Mouse (Mus musculus): ENCODE measurements at regions not wholly inside any gene's neighbourhood (a gene's known extent, or its start where the extent isn't known, plus 50 kb on each side); places are given as distances from the start of the nearest gene placed in this dataset.
A peak's percentile ranks its signal among the peaks of the same experiment; 100 is the strongest.

GRCm38 (mm10) chr4:124149771-124150451 lies 232.1 kb upstream of the 4930535I16Rik start:
- ATAC-seq (ENCODE audit: insufficient read depth, low FRiP score, low TSS enrichment) (peak; percentile 61), DNase-seq (ENCODE audit: low spot score) (peak; percentile 56)
- WGBS, result 5% methylated on average over 16 of the region's 16 CpGs
- no peaks in the 10 kb centered on the region for H3K36me3 ChIP-seq (ENCODE audit: control insufficient read depth, insufficient read depth, low read length)
- H3K4me2 ChIP-seq (ENCODE audit: low read depth), result peak overlapping the region; percentile 35
- no peak overlapping the region for H3K4me3 ChIP-seq (ENCODE audit: low read depth, low read length)
- H3K27ac ChIP-seq (ENCODE audit: low read depth, low read length), result peak overlapping the region; percentile 49; the same call in 1 of the 2 replicates
- peaks cover 10% of the 10 kb centered on the region; the same call in 1 of the 2 replicates for H3K4me1 ChIP-seq (ENCODE audit: control insufficient read depth, insufficient read depth, low read length)
- no peaks in the 10 kb centered on the region for H3K9me3 ChIP-seq (ENCODE audit: control insufficient read depth, low read length)
- no peaks in the 10 kb centered on the region for H3K27me3 ChIP-seq (ENCODE audit: control insufficient read depth, insufficient read depth, low read length)
- H3K9ac ChIP-seq (ENCODE audit: low read length), result peak overlapping the region; percentile 48

- Histone ChIP-seq H3K4me1 (ENCODE audit: control insufficient read depth, insufficient read depth, low read length) (peaks cover 10% of the 10 kb centered on the region; the same call in 1 of the 2 replicates), H3K9me3 (ENCODE audit: control insufficient read depth, low read length) (no peaks in the 10 kb centered on the region), H3K4me2 (ENCODE audit: low read depth) (no peak overlapping the region), H3K27me3 (ENCODE audit: control insufficient read depth, insufficient read depth, low read length) (no peaks in the 10 kb centered on the region), H3K27ac (ENCODE audit: low read depth, low read length) (no peak overlapping the region), H3K36me3 (ENCODE audit: control insufficient read depth, insufficient read depth, low read length) (no peaks in the 10 kb centered on the region), H3K9ac (ENCODE audit: low read length) (no peak overlapping the region), H3K4me3 (ENCODE audit: low read depth, low read length) (no peak overlapping the region)
- no peak for DNase-seq (ENCODE audit: low spot score)
- 84% methylated on average over 3 of the region's 3 CpGs for WGBS
- no peak for ATAC-seq (ENCODE audit: insufficient read depth, low FRiP score, low TSS enrichment)
Observed at GRCm38 (mm10) chr4:124149037-124149436, 231.2 kb upstream of the 4930535I16Rik start.

GRCm38 (mm10) chr4:124147276-124147675 lies 229.5 kb upstream of the 4930535I16Rik start:
- no peaks in the 10 kb centered on the region for H3K27me3 ChIP-seq (ENCODE audit: control insufficient read depth, insufficient read depth, low read length)
- no peaks in the 10 kb centered on the region for H3K36me3 ChIP-seq (ENCODE audit: control insufficient read depth, insufficient read depth, low read length)
- 85% methylated on average over 4 of the region's 4 CpGs for WGBS
- H3K9ac ChIP-seq (ENCODE audit: low read length), result no peak overlapping the region
- H3K9me3 ChIP-seq (ENCODE audit: control insufficient read depth, low read length), result no peaks in the 10 kb centered on the region
- peaks cover 10% of the 10 kb centered on the region; the same call in 1 of the 2 replicates for H3K4me1 ChIP-seq (ENCODE audit: control insufficient read depth, insufficient read depth, low read length)
- H3K27ac ChIP-seq (ENCODE audit: low read depth, low read length), result no peak overlapping the region
- DNase-seq (ENCODE audit: low spot score) (no peak), ATAC-seq (ENCODE audit: insufficient read depth, low FRiP score, low TSS enrichment) (no peak)
- no peak overlapping the region for H3K4me3 ChIP-seq (ENCODE audit: low read depth, low read length)
- no peak overlapping the region for H3K4me2 ChIP-seq (ENCODE audit: low read depth)

GRCm38 (mm10) chr4:124146135-124146534 lies 228.3 kb upstream of the 4930535I16Rik start:
- Histone ChIP-seq H3K4me2 (ENCODE audit: low read depth) (no peak overlapping the region), H3K4me3 (ENCODE audit: low read depth, low read length) (no peak overlapping the region), H3K9ac (ENCODE audit: low read length) (no peak overlapping the region), H3K36me3 (ENCODE audit: control insufficient read depth, insufficient read depth, low read length) (no peaks in the 10 kb centered on the region), H3K9me3 (ENCODE audit: control insufficient read depth, low read length) (no peaks in the 10 kb centered on the region), H3K27ac (ENCODE audit: low read depth, low read length) (no peak overlapping the region), H3K4me1 (ENCODE audit: control insufficient read depth, insufficient read depth, low read length) (peaks cover 10% of the 10 kb centered on the region; the same call in 1 of the 2 replicates), H3K27me3 (ENCODE audit: control insufficient read depth, insufficient read depth, low read length) (no peaks in the 10 kb centered on the region)
- ATAC-seq (ENCODE audit: insufficient read depth, low FRiP score, low TSS enrichment) (no peak), DNase-seq (ENCODE audit: low spot score) (no peak)
- WGBS, result 30% methylated on average over 8 of the region's 8 CpGs

- no peak overlapping the region for H3K9ac ChIP-seq (ENCODE audit: low read length)
- no peaks in the 10 kb centered on the region for H3K9me3 ChIP-seq (ENCODE audit: control insufficient read depth, low read length)
- H3K4me1 ChIP-seq (ENCODE audit: control insufficient read depth, insufficient read depth, low read length), result no peaks in the 10 kb centered on the region
- ATAC-seq (ENCODE audit: insufficient read depth, low FRiP score, low TSS enrichment), result no peak
- H3K27ac ChIP-seq (ENCODE audit: low read depth, low read length), result no peak overlapping the region
- H3K27me3 ChIP-seq (ENCODE audit: control insufficient read depth, insufficient read depth, low read length), result no peaks in the 10 kb centered on the region
- WGBS, result 16% methylated on average over 5 of the region's 5 CpGs
- H3K4me3 ChIP-seq (ENCODE audit: low read depth, low read length), result no peak overlapping the region
- H3K4me2 ChIP-seq (ENCODE audit: low read depth), result no peak overlapping the region
- H3K36me3 ChIP-seq (ENCODE audit: control insufficient read depth, insufficient read depth, low read length), result no peaks in the 10 kb centered on the region
- DNase-seq (ENCODE audit: low spot score), result no peak
Observed at GRCm38 (mm10) chr4:124143630-124144029, 225.8 kb upstream of the 4930535I16Rik start.

GRCm38 (mm10) chr4:124143226-124143625 lies 225.4 kb upstream of the 4930535I16Rik start:
- Histone ChIP-seq H3K4me2 (ENCODE audit: low read depth) (no peak overlapping the region), H3K9ac (ENCODE audit: low read length) (no peak overlapping the region), H3K4me1 (ENCODE audit: control insufficient read depth, insufficient read depth, low read length) (no peaks in the 10 kb centered on the region), H3K27ac (ENCODE audit: low read depth, low read length) (no peak overlapping the region), H3K36me3 (ENCODE audit: control insufficient read depth, insufficient read depth, low read length) (no peaks in the 10 kb centered on the region), H3K4me3 (ENCODE audit: low read depth, low read length) (no peak overlapping the region), H3K27me3 (ENCODE audit: control insufficient read depth, insufficient read depth, low read length) (no peaks in the 10 kb centered on the region), H3K9me3 (ENCODE audit: control insufficient read depth, low read length) (no peaks in the 10 kb centered on the region)
- no peak for ATAC-seq (ENCODE audit: insufficient read depth, low FRiP score, low TSS enrichment)
- 50% methylated on average over 7 of the region's 7 CpGs for WGBS
- no peak for DNase-seq (ENCODE audit: low spot score)

- DNase-seq (ENCODE audit: low spot score) (peak; percentile 86), ATAC-seq (ENCODE audit: insufficient read depth, low FRiP score, low TSS enrichment) (no peak)
- H3K4me2 ChIP-seq (ENCODE audit: low read depth), result no peak overlapping the region
- H3K4me1 ChIP-seq (ENCODE audit: control insufficient read depth, insufficient read depth, low read length), result no peaks in the 10 kb centered on the region
- WGBS, result 9% methylated on average over 5 of the region's 5 CpGs
- H3K27ac ChIP-seq (ENCODE audit: low read depth, low read length), result no peak overlapping the region
- no peak overlapping the region for H3K4me3 ChIP-seq (ENCODE audit: low read depth, low read length)
- no peaks in the 10 kb centered on the region for H3K27me3 ChIP-seq (ENCODE audit: control insufficient read depth, insufficient read depth, low read length)
- H3K9ac ChIP-seq (ENCODE audit: low read length), result no peak overlapping the region
- no peaks in the 10 kb centered on the region for H3K9me3 ChIP-seq (ENCODE audit: control insufficient read depth, low read length)
- no peaks in the 10 kb centered on the region for H3K36me3 ChIP-seq (ENCODE audit: control insufficient read depth, insufficient read depth, low read length)
Observed at GRCm38 (mm10) chr4:124142083-124142482, 224.3 kb upstream of the 4930535I16Rik start.

GRCm38 (mm10) chr4:124135165-124135470 lies 217.3 kb upstream of the 4930535I16Rik start:
- no peak overlapping the region for H3K9ac ChIP-seq (ENCODE audit: low read length)
- H3K4me3 ChIP-seq (ENCODE audit: low read depth, low read length), result no peak overlapping the region
- H3K27ac ChIP-seq (ENCODE audit: low read depth, low read length), result no peak overlapping the region
- H3K4me2 ChIP-seq (ENCODE audit: low read depth), result no peak overlapping the region
- ATAC-seq (ENCODE audit: insufficient read depth, low FRiP score, low TSS enrichment) (no peak), DNase-seq (ENCODE audit: low spot score) (no peak)
- H3K36me3 ChIP-seq (ENCODE audit: control insufficient read depth, insufficient read depth, low read length), result no peaks in the 10 kb centered on the region
- no peaks in the 10 kb centered on the region for H3K9me3 ChIP-seq (ENCODE audit: control insufficient read depth, low read length)
- WGBS, result 51% methylated on average over 6 of the region's 6 CpGs
- H3K4me1 ChIP-seq (ENCODE audit: control insufficient read depth, insufficient read depth, low read length), result 0 out of 2 replicates have a peak, but pooled peaks cover 3% of the 10 kb centered on the region
- H3K27me3 ChIP-seq (ENCODE audit: control insufficient read depth, insufficient read depth, low read length), result no peaks in the 10 kb centered on the region
